Mouse (Mus musculus) neutrophil, adult 5-6 weeks (primary cell): ENCODE measurements at regions not wholly inside any gene's neighbourhood (a gene's known extent, or its start where the extent isn't known, plus 50 kb on each side); places are given as distances from the start of the nearest gene placed in this dataset.

Experiments
- ATAC-seq: fragments of 151-379, 151-347 bp; 2 replicates; pipeline ENCODE4 v1.8.0; 2017; ENCODE audit warnings: mild to moderate bottlenecking, moderate TSS enrichment; ENCODE audit not compliant: insufficient number of reproducible peaks, poor library complexity, low FRiP score, severe bottlenecking; ENCODE audit errors: extremely low read depth

GRCm38 (mm10) chr12:16477572-16477971 is 133.2 kb downstream of the Lpin1 start:
- no peak for ATAC-seq

GRCm38 (mm10) chr12:16474361-16475080 is 136.2 kb downstream of the Lpin1 start:
- no peak for ATAC-seq

GRCm38 (mm10) chr12:16457419-16457818 is 153.3 kb downstream of the Lpin1 start:
- ATAC-seq = no peak

GRCm38 (mm10) chr12:16450771-16451435 is 159.9 kb downstream of the Lpin1 start:
- no peak for ATAC-seq

- ATAC-seq = no peak
Observed at GRCm38 (mm10) chr12:16438717-16439116, 172.0 kb downstream of the Lpin1 start.

- no peak for ATAC-seq
Observed at GRCm38 (mm10) chr12:16436961-16437360, 173.8 kb downstream of the Lpin1 start.

- no peak for ATAC-seq
Observed at GRCm38 (mm10) chr12:16436255-16436654, 174.5 kb downstream of the Lpin1 start.

- no peak for ATAC-seq
Observed at GRCm38 (mm10) chr12:16434739-16435138, 176.0 kb downstream of the Lpin1 start.

GRCm38 (mm10) chr12:16434225-16434624 is 176.5 kb downstream of the Lpin1 start:
- ATAC-seq = no peak

GRCm38 (mm10) chr12:16425980-16426379 is 184.8 kb downstream of the Lpin1 start:
- ATAC-seq = no peak

GRCm38 (mm10) chr12:16424526-16424925 is 186.2 kb downstream of the Lpin1 start:
- ATAC-seq = no peak

- no peak for ATAC-seq
Observed at GRCm38 (mm10) chr12:16395720-16396119, 215.0 kb downstream of the Lpin1 start.

- no peak for ATAC-seq
Observed at GRCm38 (mm10) chr12:16392851-16393250, 217.9 kb downstream of the Lpin1 start.

GRCm38 (mm10) chr12:16391630-16392269 is 219.0 kb downstream of the Lpin1 start:
- no peak for ATAC-seq

GRCm38 (mm10) chr12:16391163-16391562 is 219.6 kb downstream of the Lpin1 start:
- no peak for ATAC-seq

- ATAC-seq = no peak
Observed at GRCm38 (mm10) chr12:16387035-16387434, 223.7 kb downstream of the Lpin1 start.

GRCm38 (mm10) chr12:16384396-16384795 is 226.4 kb downstream of the Lpin1 start:
- ATAC-seq = peak; percentile 40; the same call in 1 of the 2 replicates

- ATAC-seq = peak; percentile 85
Observed at GRCm38 (mm10) chr12:16383499-16383935, 227.2 kb downstream of the Lpin1 start.

GRCm38 (mm10) chr12:16382417-16382988 is 228.3 kb downstream of the Lpin1 start:
- ATAC-seq = no peak

GRCm38 (mm10) chr12:16381026-16381425 is 229.7 kb downstream of the Lpin1 start:
- no peak for ATAC-seq
